Mouse (Mus musculus): Measurements from ENCODE around the gene Snx18. TPM values are rescaled to one million over a fixed set of nuclear protein-coding genes. Genes with fewer than 3 reads are reported as not detected.

Gene Snx18
- total RNA-seq, 2 experiments from 2014 or later, result 9.1 to 11.0 TPM

DNA sequence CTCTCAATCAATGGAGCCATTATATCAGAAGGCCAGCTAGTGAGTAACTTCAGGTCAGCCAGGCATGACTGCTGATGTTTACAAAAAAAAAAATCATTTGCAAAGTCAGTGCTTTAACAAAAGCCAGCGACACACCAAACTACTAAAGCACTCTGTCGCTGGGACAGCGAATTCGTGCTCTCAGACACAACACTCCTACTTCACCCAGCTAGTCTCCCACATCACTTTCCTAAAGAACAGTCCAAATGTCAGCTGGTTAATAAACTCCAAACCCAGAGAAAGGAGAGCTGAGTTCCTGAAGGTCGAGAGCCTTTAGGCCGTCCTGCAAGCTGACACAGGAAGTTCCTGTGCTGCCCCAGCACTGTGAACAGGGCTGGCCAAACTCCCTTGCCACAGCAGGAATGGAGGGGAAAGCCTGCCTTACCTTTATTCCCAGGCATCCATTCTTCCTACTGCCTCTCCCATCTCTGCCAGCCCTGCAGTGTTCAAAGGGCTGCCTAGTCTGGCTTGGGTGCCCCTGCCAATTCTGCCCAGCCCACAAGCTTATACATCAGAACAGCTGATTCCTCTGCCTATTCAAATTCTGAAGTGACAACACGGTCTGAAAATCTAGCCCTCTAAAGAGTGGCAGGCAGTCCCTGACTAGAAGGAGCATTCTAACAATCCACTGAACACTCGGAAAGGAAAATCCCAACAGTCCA lies 2.2 kb downstream of the Snx18 start:
- DNase-seq, result no peak

GRCm38 (mm10) chr13:113615546-113615941 lies 2.8 kb downstream of the Snx18 start:
- peak; percentile 42 for DNase-seq

GRCm38 (mm10) chr13:113614635-113615545 lies 3.5 kb downstream of the Snx18 start:
- DNase-seq, result peak; percentile 79

DNA sequence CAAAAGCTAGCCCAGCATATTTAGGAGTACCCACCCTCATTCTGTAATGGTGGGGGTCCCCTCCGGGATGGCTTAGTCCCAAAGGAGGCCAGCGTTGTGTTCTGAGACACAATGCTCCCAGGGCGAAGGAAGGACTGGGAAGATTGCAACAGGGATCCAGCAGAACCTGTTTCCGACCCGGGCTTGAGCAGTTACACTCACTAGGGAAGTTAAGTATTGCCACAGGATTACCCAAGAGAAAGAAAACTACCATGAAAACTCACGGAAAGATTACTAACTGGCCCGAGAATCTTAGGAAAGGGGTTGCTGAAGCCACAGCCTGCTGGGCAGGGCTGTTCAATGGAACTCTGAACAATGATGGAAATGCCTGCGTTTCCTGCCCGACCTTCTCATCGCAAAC lies 4.5 kb downstream of the Snx18 start:
- DNase-seq, result no peak

DNA sequence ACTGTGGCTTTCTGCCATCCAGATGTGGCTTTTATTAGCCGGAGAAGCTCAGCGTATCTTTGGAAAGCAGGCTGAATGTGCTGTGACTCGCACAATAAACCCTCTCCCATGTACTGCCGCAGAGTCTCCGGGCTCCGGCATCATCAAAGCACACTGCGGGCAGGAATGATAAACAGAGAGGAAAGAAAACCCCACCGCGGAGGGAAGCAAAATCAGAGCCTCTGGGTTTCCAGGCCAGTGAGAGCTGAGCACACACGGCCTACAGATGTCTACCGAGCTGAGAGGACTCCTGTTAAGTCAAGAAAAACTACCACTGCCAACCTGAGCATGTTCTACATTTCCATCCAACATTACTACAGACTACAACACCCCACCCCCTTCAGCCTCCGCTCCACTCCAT lies 5.0 kb downstream of the Snx18 start:
- no peak for DNase-seq

DNA sequence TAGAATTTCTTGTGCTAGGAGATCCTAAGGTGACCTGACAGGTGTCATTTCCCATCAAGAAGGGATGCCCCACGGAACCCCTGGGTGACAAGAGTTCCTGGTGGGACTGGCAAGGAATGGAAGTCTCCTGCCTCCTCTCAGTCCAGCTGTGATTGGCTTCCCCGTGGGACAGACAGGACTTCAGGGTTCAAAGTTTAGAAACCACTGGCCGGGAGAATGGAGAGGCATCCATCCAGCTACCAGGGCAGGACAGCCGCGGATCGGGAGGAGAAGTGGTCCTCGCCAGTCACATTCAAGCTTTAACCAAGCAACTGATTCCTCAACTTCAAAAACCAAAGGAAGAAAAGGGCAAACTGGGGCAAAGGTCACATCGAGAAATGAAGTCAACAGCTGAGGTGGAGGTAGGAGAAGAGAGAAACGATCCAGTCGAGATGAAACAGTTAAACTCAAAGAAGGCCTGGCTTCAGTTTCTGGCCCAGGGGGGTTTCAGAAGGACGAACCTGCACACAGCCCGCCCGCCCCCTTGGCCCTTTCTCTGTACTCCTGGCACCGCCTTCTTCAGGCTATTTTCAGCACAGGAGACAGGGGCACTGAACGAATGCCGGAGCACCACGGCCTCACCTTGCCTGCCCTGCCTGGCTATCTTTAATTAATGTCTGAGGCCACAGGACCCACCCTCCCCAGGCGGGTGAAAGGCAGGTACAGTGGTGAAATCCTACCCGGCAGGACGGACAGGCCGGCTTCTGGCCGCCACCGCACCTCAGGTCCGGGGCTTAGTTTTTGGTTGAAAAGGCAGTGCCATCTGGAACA lies 6.0 kb downstream of the Snx18 start:
- peak; percentile 61 for DNase-seq

DNA sequence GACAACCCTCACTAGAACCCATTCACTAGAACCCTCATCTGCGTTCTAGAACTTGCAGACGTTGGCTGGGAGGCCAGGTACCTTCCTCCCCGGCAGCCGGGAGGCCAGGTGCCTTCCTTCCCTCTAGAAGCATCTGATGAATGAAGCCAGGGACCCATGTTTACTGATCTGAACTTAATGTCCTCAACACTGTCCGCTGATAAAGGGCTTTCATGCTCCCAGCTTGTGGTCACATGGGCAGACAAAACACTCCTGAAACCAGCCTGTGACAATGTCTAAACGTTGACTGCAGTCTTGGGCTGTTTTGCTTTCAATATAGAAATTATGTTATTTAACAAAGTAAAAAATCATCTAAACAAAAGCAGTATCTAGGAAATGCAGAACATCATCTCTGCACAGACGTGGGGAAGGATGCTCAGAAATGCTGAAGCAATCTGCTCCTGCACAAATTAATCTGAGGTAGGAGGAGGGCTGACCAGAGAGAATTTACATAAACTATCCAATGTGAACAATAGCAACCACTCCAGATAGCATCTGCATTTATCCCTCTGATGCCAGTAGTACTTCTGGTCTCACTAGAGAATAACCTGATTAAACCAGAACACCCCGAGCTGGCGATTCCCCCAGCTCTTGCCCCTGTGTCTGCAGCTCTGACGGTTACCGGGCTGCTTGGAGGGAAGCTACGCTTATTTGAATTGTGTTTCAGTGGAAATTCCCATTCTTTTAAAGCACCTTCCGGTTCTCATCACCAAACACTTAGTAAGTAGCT lies 7.4 kb downstream of the Snx18 start:
- DNase-seq, result no peak

DNA sequence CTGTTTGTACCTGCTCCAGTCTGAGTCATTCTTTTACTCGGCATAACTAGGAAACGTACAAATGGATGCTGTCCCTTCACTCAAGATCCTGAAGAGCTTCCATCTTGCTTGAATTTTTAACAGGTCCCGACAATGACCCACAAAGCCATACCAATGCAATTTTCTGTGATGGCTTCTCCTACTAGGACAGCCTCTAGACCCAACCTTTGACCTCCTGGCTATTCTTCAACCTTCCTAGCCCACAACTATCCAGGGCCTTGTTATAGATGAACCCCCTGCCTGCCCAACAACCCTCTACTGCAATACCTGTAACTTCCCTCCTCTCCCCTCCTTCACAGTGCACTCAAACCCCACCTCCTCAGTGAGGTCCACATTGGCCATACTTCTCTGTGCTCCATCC lies 8.9 kb downstream of the Snx18 start:
- DNase-seq, result no peak

DNA sequence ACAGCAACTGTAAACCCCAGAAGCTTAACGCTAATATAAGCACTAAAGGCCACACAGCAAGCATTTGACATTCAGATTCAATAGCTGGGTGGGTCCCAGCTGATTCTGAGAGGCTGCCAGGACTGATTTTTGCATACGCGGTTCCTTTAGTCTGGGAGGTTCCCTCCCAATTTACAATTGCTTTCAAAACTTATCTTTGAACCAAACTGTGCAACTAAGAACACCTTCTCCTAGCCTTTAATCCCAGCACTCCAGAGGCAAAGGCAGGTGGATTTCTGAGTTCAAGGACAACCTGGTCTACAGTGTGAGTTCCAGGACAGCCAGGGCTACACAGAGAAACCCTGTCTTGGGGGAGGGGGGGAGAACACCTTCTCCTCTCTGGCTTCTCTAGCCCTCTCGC lies 10.5 kb downstream of the Snx18 start:
- no peak for DNase-seq

DNA sequence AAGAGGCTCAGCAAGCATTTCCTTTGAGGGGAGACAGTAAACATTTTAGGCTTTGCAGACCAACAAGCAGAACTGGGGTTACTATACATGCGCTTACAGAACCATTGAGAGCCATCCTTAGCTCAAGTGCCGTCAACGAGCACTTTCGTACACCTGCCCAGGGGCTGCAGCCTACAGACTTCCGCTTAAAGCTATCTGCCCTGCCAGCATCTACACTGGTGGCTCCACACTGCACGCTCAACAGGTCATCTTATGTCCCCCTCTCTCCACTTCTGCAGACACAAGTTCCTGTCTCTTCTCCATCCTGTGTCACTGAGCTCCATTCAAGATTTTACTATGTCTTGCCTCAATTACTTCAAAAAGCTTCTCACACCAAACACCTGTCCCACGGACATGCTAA lies 11.0 kb downstream of the Snx18 start:
- no peak for DNase-seq

DNA sequence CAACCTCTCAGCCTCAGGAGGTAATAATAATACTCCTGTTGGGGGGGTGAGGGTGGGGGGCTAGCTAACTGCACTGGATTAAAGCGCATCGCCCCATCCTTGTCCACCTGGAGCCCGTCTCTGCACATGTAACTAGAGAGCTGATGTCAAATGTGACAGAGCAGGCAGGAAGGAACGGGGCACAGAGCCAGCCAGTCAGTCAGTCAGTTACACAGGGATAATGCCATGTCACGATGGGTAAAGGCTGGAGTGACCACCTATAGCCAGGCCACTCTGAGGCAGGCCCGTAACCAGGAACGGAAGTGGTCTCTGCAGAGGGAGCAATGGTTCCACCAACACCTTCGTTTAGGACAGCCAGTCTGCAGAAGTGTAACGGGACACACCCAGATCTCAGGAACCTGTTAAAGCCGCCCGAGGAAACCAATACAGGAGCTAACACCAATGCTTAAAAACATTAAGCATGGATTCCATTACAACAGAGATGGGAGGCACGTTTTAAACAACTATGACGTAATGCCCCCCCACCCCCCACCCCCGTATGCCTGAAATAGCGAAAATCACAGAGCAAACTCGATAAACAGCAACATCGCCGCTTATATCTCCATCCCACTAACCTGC lies 11.5 kb downstream of the Snx18 start:
- DNase-seq, result no peak

- no peak for DNase-seq
Observed at GRCm38 (mm10) chr13:113606131-113606530, 12.2 kb downstream of the Snx18 start.

- DNase-seq, result no peak
Observed at GRCm38 (mm10) chr13:113605693-113606092, 12.7 kb downstream of the Snx18 start.

DNA sequence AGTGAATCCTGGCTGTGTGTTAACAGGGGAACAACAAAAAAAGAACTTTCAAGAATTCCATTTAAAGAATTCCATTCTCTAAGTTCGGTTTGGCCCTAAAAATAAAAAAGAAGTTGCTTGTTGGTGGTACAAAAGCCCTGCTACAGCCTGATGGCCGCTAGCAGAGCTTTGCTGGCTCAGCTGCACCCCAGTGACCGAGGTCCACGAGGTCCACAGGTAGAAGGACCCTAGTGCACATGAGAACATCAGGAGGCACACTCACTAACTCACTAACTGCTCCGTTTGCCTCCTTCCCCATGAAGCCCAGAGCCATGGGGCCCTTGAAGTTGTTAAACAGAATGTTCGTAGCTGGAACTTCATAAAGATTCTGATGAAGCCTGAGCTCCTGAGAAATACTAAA lies 14.0 kb downstream of the Snx18 start:
- DNase-seq, result no peak

DNA sequence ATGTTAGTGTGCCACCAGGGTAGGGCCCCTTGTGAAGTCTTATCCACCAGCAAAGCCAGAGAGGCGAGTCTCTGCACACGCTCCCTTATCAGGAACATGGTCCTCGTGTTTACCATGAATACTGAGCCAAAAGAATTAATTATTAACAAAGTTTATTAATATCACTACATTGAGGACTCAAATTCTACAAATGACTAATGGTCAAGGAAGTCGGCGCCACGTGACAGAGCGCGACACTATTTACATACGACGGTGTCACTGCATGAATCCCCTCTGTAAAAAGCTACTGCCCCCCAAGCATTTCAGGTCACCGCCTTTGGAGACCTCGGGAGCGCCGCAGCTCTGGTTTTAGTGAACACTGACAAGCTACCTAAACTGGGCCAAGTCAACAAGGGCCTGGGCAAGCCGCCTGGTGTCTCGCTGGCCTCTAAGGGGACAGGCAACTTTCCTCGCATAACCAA lies 15.5 kb downstream of the Snx18 start:
- DNase-seq, result no peak

GRCm38 (mm10) chr13:113601831-113602604 lies 16.3 kb downstream of the Snx18 start:
- DNase-seq, result no peak

- no peak for DNase-seq
Observed at GRCm38 (mm10) chr13:113600531-113601463, 17.6 kb downstream of the Snx18 start.

DNA sequence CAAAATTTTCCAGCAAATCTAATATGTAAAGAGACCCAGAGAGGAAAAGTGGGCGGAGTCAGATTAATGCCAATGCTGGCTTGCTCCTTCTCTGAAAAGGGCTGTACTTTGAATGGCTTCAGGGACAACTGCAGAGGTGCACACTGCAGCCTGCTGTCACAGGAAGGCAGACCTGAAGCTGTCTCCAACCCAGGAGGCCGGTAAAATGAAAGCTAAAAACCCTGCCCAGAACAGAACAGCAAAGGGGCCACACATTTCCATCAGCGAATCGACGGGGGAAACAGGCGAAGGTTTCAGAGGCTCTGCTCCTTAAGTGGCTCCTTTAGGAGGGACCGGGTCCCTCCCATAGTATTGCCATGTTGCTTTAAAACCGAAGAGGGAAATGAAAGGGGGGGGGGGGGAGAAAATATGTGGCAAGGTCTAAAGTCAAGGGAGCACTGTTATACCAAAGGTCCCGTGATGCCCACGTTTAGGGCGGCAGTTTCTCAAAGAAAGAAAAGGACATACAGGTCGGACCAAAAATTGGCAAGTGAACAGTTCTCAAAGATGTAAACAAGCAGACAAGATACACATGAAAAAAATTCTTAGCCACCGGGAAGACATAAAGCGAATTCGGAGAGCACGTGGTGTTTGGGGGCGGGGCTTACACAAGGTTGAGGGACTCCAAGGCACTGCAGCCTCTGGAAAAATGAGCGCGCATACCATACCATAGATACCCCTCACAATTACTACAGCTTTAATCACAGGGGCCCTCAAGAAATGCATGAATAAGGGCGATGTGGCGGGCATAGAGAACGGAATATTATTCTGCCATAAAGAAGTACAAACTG lies 18.4 kb downstream of the Snx18 start:
- DNase-seq, result no peak

Data from gastrocnemius, postnatal 25 days (tissue).